Mouse (Mus musculus) limb, embryonic 14.5 days (tissue): ENCODE measurements around the gene Btg1. TPM values are rescaled to one million over a fixed set of nuclear protein-coding genes. Genes with fewer than 3 reads are reported as not detected.

Source experiments
- ATAC-seq: fragments of 200-750 bp; cut with Nextera tagmentation; 2 replicates; pipeline ENCODE4 v1.8.0; 2017; ENCODE audit warnings: low read depth, moderate number of reproducible peaks, moderate TSS enrichment; ENCODE audit not compliant: low FRiP score
- DNase-seq: peaks from one replicate; pipeline ENCODE4 v3.0.0-alpha.2; 2015; ENCODE audit warnings: low spot score
- H3K27ac ChIP-seq: fragments of 300-500 bp; sonication (generic); replicated peaks from 2 replicates; pipeline ENCODE4 v1.5.1; 2014; ENCODE audit warnings: low read depth, mild to moderate bottlenecking, low read length, moderate library complexity, mixed read lengths
- H3K27me3 ChIP-seq: fragments of 300-500 bp; sonication (generic); 2 replicates; pipeline ENCODE4 v1.6.1; 2014; ENCODE audit warnings: low read length, mixed read lengths; ENCODE audit not compliant: control insufficient read depth, insufficient read depth
- H3K36me3 ChIP-seq: fragments of 300-500 bp; sonication (generic); 2 replicates; pipeline ENCODE4 v1.6.1; 2014; ENCODE audit warnings: mild to moderate bottlenecking, low read length, moderate library complexity, mixed read lengths; ENCODE audit not compliant: control insufficient read depth, insufficient read depth
- H3K4me1 ChIP-seq: fragments of 300-500 bp; sonication (generic); 2 replicates; pipeline ENCODE4 v1.6.1; 2014; ENCODE audit warnings: antibody characterized with exemption, low read length, mixed read lengths; ENCODE audit not compliant: control insufficient read depth, insufficient read depth
- H3K4me2 ChIP-seq: fragments of 300-500 bp; sonication (generic); replicated peaks from 2 replicates; pipeline ENCODE4 v1.6.1; 2014; ENCODE audit warnings: low read depth, mild to moderate bottlenecking, low read length, moderate library complexity; ENCODE audit not compliant: severe bottlenecking
- H3K4me3 ChIP-seq: fragments of 300-500 bp; sonication (generic); replicated peaks from 2 replicates; pipeline ENCODE4 v1.5.1; 2014; ENCODE audit warnings: low read length
- H3K9ac ChIP-seq: fragments of 300-500 bp; sonication (generic); 2 replicates; pipeline ENCODE4 v1.6.1; 2014; ENCODE audit warnings: mild to moderate bottlenecking, low read depth, low read length, moderate library complexity; ENCODE audit not compliant: severe bottlenecking
- H3K9me3 ChIP-seq: fragments of 300-500 bp; sonication (generic); 2 replicates; pipeline ENCODE4 v1.6.1; 2016; ENCODE audit warnings: low read length; ENCODE audit not compliant: control insufficient read depth
- POLR2A ChIP-seq: fragments of 200-500 bp; IDR thresholded peaks from 2 replicates; pipeline ENCODE4 v1.8.0; 2012; ENCODE audit warnings: inconsistent platforms, mild to moderate bottlenecking, moderate library complexity, borderline replicate concordance; ENCODE audit not compliant: insufficient read depth, insufficient read length; ENCODE audit errors: extremely low read depth
- WGBS: fragments of 180-500 bp; shearing (Covaris S2); extraction: QIAGEN DNeasy Blood & Tissue Kit; methylation state at CpG from one replicate; pipeline ENCODE4 v1.1.7; 2014; 5-methylcytosine and 5-hydroxymethylcytosine counted together
- polyA plus RNA-seq, 2 experiments: library from polyadenylated mRNA; depleted of rRNA in 1 of 2; stranded (reverse) in 1 of 2; unstranded in 1 of 2; fragments of >200 nt; fragmentation: Nextera tagmentation in 1 of 2; extraction: Ambion mirVana in 1 of 2; gene quantifications; 2 replicates each; pipeline versions ENCODE4 v1.2.1 to v1.2.3; 2012 to 2014

Gene Btg1
- polyA plus RNA-seq, 2 experiments = 43.7 to 107 TPM

DNA sequence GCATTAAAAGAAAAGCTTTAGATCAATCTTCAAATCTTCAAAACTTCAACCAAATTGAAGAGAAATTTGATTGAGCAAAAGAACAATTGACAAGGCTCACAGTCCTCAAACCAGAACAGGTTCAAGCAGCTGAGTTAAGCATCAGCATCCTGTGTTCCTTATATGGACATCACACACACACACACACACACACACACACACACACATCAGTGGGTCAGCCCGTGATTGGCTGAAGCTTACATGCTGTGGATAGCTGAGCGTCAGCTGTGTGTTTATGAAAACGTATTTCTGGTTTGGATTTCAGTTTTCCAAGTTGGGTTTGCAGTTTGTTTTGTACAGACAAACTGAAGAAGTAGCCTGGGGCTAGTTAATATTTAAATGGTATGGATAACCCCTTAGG lies 32.7 kb downstream of the Btg1 start:
- no peak for TF ChIP-seq POLR2A
- Histone ChIP-seq H3K4me1 (peaks cover 10% of the 10 kb centered on the region), H3K4me3 (no peak overlapping the region), H3K27ac (no peak overlapping the region), H3K36me3 (no peaks in the 10 kb centered on the region), H3K4me2 (no peak overlapping the region), H3K27me3 (no peaks in the 10 kb centered on the region), H3K9me3 (no peaks in the 10 kb centered on the region), H3K9ac (no peak overlapping the region)
- DNase-seq = no peak
- ATAC-seq = no peak; the same call in 1 of the 2 replicates
- 82% methylated on average over 3 of the region's 3 CpGs for WGBS

DNA sequence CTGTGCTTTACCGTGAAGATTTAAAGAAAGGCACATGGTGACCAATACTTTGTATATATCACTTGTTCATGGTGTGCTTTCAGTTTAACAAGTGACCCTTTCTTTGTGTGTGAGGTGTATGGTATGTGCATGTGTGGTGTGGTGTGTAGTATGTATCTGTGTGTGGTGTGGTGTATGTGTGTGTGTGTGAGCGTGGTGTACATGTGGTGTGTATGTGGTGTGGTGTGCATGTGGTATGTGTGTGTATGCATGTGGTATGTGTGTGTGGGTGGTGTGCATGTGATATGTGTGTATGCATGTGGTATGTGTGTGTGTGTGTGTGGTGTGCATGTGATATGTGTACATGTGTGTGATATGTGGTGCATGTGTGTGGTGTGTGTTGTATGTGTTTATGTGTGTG lies 35.6 kb downstream of the Btg1 start:
- Histone ChIP-seq H3K9ac (no peak overlapping the region), H3K4me3 (no peak overlapping the region), H3K27ac (no peak overlapping the region), H3K4me1 (no peaks in the 10 kb centered on the region), H3K9me3 (no peaks in the 10 kb centered on the region), H3K27me3 (no peaks in the 10 kb centered on the region), H3K36me3 (no peaks in the 10 kb centered on the region), H3K4me2 (no peak overlapping the region)
- ATAC-seq (no peak), DNase-seq (no peak)
- no peak for TF ChIP-seq POLR2A
- 82% methylated on average over 2 of the region's 2 CpGs for WGBS

GRCm38 (mm10) chr10:96653030-96653429 lies 36.2 kb downstream of the Btg1 start:
- no peaks in the 10 kb centered on the region for H3K4me1 ChIP-seq
- no peaks in the 10 kb centered on the region for H3K9me3 ChIP-seq
- no peak overlapping the region for H3K4me3 ChIP-seq
- no peak overlapping the region for H3K4me2 ChIP-seq
- no peak overlapping the region for H3K27ac ChIP-seq
- H3K9ac ChIP-seq = no peak overlapping the region
- WGBS = 86% methylated on average over 5 of the region's 5 CpGs
- DNase-seq = no peak
- H3K27me3 ChIP-seq = no peaks in the 10 kb centered on the region
- TF ChIP-seq POLR2A = no peak
- ATAC-seq = no peak
- H3K36me3 ChIP-seq = no peaks in the 10 kb centered on the region

GRCm38 (mm10) chr10:96654079-96654478 lies 37.3 kb downstream of the Btg1 start:
- no peak overlapping the region for H3K27ac ChIP-seq
- no peak overlapping the region for H3K4me2 ChIP-seq
- H3K36me3 ChIP-seq = no peaks in the 10 kb centered on the region
- no peaks in the 10 kb centered on the region for H3K4me1 ChIP-seq
- WGBS = 81% methylated on average over 5 of the region's 5 CpGs
- H3K4me3 ChIP-seq = no peak overlapping the region
- no peak for ATAC-seq
- no peaks in the 10 kb centered on the region for H3K27me3 ChIP-seq
- DNase-seq = no peak
- no peak for TF ChIP-seq POLR2A
- no peak overlapping the region for H3K9ac ChIP-seq
- H3K9me3 ChIP-seq = no peaks in the 10 kb centered on the region

- Histone ChIP-seq H3K4me2 (no peak overlapping the region), H3K9me3 (no peaks in the 10 kb centered on the region), H3K4me1 (no peaks in the 10 kb centered on the region), H3K36me3 (no peaks in the 10 kb centered on the region), H3K9ac (no peak overlapping the region), H3K27me3 (no peaks in the 10 kb centered on the region), H3K4me3 (no peak overlapping the region), H3K27ac (no peak overlapping the region)
- WGBS = 68% methylated on average over 7 of the region's 7 CpGs
- ATAC-seq = no peak
- no peak for TF ChIP-seq POLR2A
- no peak for DNase-seq
Measured at GRCm38 (mm10) chr10:96654576-96654975, 37.8 kb downstream of the Btg1 start.

- H3K9me3 ChIP-seq = no peaks in the 10 kb centered on the region
- H3K27me3 ChIP-seq = no peaks in the 10 kb centered on the region
- H3K4me2 ChIP-seq = no peak overlapping the region
- 61% methylated on average over 2 of the region's 2 CpGs for WGBS
- ATAC-seq (no peak), DNase-seq (no peak)
- no peak overlapping the region for H3K9ac ChIP-seq
- H3K4me3 ChIP-seq = no peak overlapping the region
- H3K4me1 ChIP-seq = no peaks in the 10 kb centered on the region
- no peak for TF ChIP-seq POLR2A
- H3K36me3 ChIP-seq = no peaks in the 10 kb centered on the region
- H3K27ac ChIP-seq = no peak overlapping the region
Measured at GRCm38 (mm10) chr10:96655066-96655465, 38.3 kb downstream of the Btg1 start.
